Mouse (Mus musculus) cortical plate, adult 2 months (tissue): ENCODE measurements around the gene Ptprcap.

ENCODE experiments used
- CTCF ChIP-seq: fragments of 200-500 bp; IDR thresholded peaks from 2 replicates; pipeline ENCODE4 v1.5.1; 2011; ENCODE audit warnings: mild to moderate bottlenecking, control low read depth, low read length; ENCODE audit not compliant: insufficient read depth; ENCODE audit errors: extremely low read depth
- POLR2A ChIP-seq: fragments of 200-500 bp; IDR thresholded peaks from 2 replicates; pipeline ENCODE4 v1.6.1; 2011; ENCODE audit warnings: mild to moderate bottlenecking, low read length, control low read depth; ENCODE audit not compliant: insufficient read depth; ENCODE audit errors: extremely low read depth

DNA sequence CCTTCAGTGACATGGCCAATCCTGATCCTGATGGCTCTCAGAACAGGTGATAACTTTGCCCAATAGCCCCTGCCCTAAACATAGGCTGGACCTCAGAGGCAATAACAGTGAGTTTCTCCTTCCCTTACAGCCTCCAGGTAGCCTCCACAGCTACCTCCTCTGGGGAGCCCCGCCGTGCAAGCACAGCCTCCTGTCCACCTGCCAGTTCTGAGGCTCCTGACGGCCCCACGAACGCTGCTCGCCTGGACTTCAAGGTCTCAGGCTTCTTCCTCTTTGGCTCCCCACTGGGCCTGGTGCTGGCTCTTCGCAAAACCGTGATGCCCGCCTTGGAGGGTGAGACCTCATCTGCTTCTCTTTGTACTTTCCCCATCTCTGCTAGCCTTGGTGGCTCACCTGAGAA is 44.9 kb upstream of the Ptprcap start:
- TF ChIP-seq CTCF (no peak), POLR2A (no peak)
